Mouse (Mus musculus) heart, postnatal 0 days (tissue): ENCODE results near the gene Serpinb6b. TPM values are rescaled to one million over a fixed set of nuclear protein-coding genes. Genes with fewer than 3 reads are reported as not detected.

Experiments used
- ATAC-seq: fragments of 200-750 bp; cut with Nextera tagmentation; 2 replicates; pipeline ENCODE4 v1.8.0; 2017; ENCODE audit warnings: low read depth, moderate number of reproducible peaks, moderate library complexity; ENCODE audit not compliant: insufficient read depth
- DNase-seq: peaks from one replicate; pipeline ENCODE4 v3.0.0-alpha.2; 2016; ENCODE audit warnings: low spot score
- H3K27ac ChIP-seq: fragments of 300-500 bp; sonication (generic); 2 replicates; pipeline ENCODE4 v1.5.1; 2014; ENCODE audit warnings: low read depth, mild to moderate bottlenecking
- H3K27me3 ChIP-seq: fragments of 300-500 bp; sonication (generic); 2 replicates; pipeline ENCODE4 v1.6.1; 2014; ENCODE audit warnings: low read length, mixed read lengths; ENCODE audit not compliant: control insufficient read depth, insufficient read depth
- H3K36me3 ChIP-seq: fragments of 300-500 bp; sonication (generic); replicated peaks from 2 replicates; pipeline ENCODE4 v1.6.1; 2014; ENCODE audit warnings: low read length, mixed read lengths; ENCODE audit not compliant: control insufficient read depth, insufficient read depth
- H3K4me1 ChIP-seq: fragments of 300-500 bp; sonication (generic); 2 replicates; pipeline ENCODE4 v1.6.1; 2014; ENCODE audit warnings: antibody characterized with exemption; ENCODE audit not compliant: control insufficient read depth, insufficient read depth
- H3K4me2 ChIP-seq: fragments of 300-500 bp; sonication (generic); 2 replicates; pipeline ENCODE4 v1.6.1; 2014; ENCODE audit warnings: low read depth, mild to moderate bottlenecking, low read length, moderate library complexity
- H3K4me3 ChIP-seq: fragments of 300-500 bp; sonication (generic); 2 replicates; pipeline ENCODE4 v1.5.1; 2014; ENCODE audit warnings: low read depth, low read length
- H3K9ac ChIP-seq: fragments of 300-500 bp; sonication (generic); replicated peaks from 2 replicates; pipeline ENCODE4 v1.6.1; 2014; ENCODE audit warnings: low read depth, low read length, mixed read lengths
- H3K9me3 ChIP-seq: fragments of 300-500 bp; sonication (generic); replicated peaks from 2 replicates; pipeline ENCODE4 v1.6.1; 2016; ENCODE audit warnings: low read length; ENCODE audit not compliant: control insufficient read depth
- CTCF ChIP-seq: IDR thresholded peaks from 2 replicates; pipeline ENCODE4 v1.5.1; 2016; ENCODE audit warnings: antibody characterized with exemption, control low read depth, low read depth
- EP300 ChIP-seq: IDR thresholded peaks from 2 replicates; pipeline ENCODE4 v1.6.1; 2016; ENCODE audit warnings: antibody characterized with exemption, low read depth
- WGBS: fragments of 180-500 bp; shearing (Covaris S2); extraction: QIAGEN DNeasy Blood & Tissue Kit; methylation state at CpG from one replicate; pipeline ENCODE4 v1.1.7; 2014; 5-methylcytosine and 5-hydroxymethylcytosine counted together
- polyA plus RNA-seq: library from polyadenylated mRNA; unstranded; fragments of >200 nt; fragmentation: Nextera tagmentation; extraction: Ambion mirVana; gene quantifications from 2 replicates; pipeline ENCODE4 v1.2.1, GENCODE M21; 2015
- total RNA-seq: library from RNA; depleted of rRNA; stranded (reverse); fragments of >200 nt; gene quantifications from 2 replicates; pipeline ENCODE4 v1.2.3, GENCODE M21; 2014; ENCODE audit warnings: low replicate concordance

The Serpinb6b gene
- total and polyA plus RNA-seq, 2 experiments from 2014 or later: 23.4 to 66.6 TPM

- peaks cover 20% of the 10 kb centered on the region for H3K4me1 ChIP-seq
- H3K27ac ChIP-seq: no peak overlapping the region
- ATAC-seq (no peak), DNase-seq (no peak)
- no peak overlapping the region for H3K9ac ChIP-seq
- no peaks in the 10 kb centered on the region for H3K9me3 ChIP-seq
- H3K27me3 ChIP-seq: no peaks in the 10 kb centered on the region
- no peak overlapping the region for H3K4me2 ChIP-seq
- H3K4me3 ChIP-seq: no peak overlapping the region
- 69% methylated on average over 5 of the region's 5 CpGs for WGBS
- no peak for TF ChIP-seq CTCF
- no peak for TF ChIP-seq EP300
- peaks cover 6% of the 10 kb centered on the region; the same call in 1 of the 2 replicates for H3K36me3 ChIP-seq
Measured at GRCm38 (mm10) chr13:32968353-32968984, 3.5 kb downstream of the Serpinb6b start.

GRCm38 (mm10) chr13:32968996-32969640 is 4.1 kb downstream of the Serpinb6b start:
- 70% methylated on average over 4 of the region's 4 CpGs for WGBS
- H3K27ac ChIP-seq: no peak overlapping the region
- no peak overlapping the region for H3K4me2 ChIP-seq

GRCm38 (mm10) chr13:32969641-32970040 is 4.6 kb downstream of the Serpinb6b start:
- Histone ChIP-seq H3K27ac (no peak overlapping the region), H3K9ac (no peak overlapping the region), H3K36me3 (peaks cover 8% of the 10 kb centered on the region; the same call in 1 of the 2 replicates), H3K9me3 (no peaks in the 10 kb centered on the region), H3K4me2 (no peak overlapping the region), H3K4me3 (no peak overlapping the region), H3K27me3 (no peaks in the 10 kb centered on the region), H3K4me1 (peaks cover 11% of the 10 kb centered on the region)
- ATAC-seq (no peak), DNase-seq (no peak)
- 77% methylated on average over 1 of the region's 1 CpGs for WGBS
- no peak for TF ChIP-seq EP300
- TF ChIP-seq CTCF: no peak

More at GRCm38 (mm10) chr13:32968996-32969640, 4.1 kb downstream of the Serpinb6b start:
- ATAC-seq (no peak), DNase-seq (no peak)
- Histone ChIP-seq H3K9ac (no peak overlapping the region), H3K9me3 (no peaks in the 10 kb centered on the region), H3K36me3 (peaks cover 8% of the 10 kb centered on the region; the same call in 1 of the 2 replicates), H3K27me3 (no peaks in the 10 kb centered on the region), H3K4me3 (no peak overlapping the region), H3K4me1 (peaks cover 16% of the 10 kb centered on the region)
- TF ChIP-seq EP300: no peak
- no peak for TF ChIP-seq CTCF

- ATAC-seq: no peak
- DNase-seq: no peak
- Histone ChIP-seq H3K4me1 (peaks cover 3% of the 10 kb centered on the region), H3K4me3 (no peak overlapping the region), H3K27ac (no peak overlapping the region), H3K36me3 (peaks cover 15% of the 10 kb centered on the region), H3K4me2 (no peak overlapping the region), H3K27me3 (no peaks in the 10 kb centered on the region), H3K9ac (no peak overlapping the region), H3K9me3 (no peaks in the 10 kb centered on the region)
- WGBS: 92% methylated on average over 3 of the region's 3 CpGs
- no peak for TF ChIP-seq EP300
- no peak for TF ChIP-seq CTCF
Measured at GRCm38 (mm10) chr13:32970776-32971175, 5.8 kb downstream of the Serpinb6b start.

- H3K27ac ChIP-seq: no peak overlapping the region
- H3K36me3 ChIP-seq: peaks cover 23% of the 10 kb centered on the region
- H3K4me1 ChIP-seq: peaks cover 5% of the 10 kb centered on the region; the same call in 1 of the 2 replicates
- no peak for TF ChIP-seq CTCF
- no peak for TF ChIP-seq EP300
- no peak overlapping the region for H3K4me2 ChIP-seq
- WGBS: 91% methylated on average over 2 of the region's 2 CpGs
- H3K9me3 ChIP-seq: no peaks in the 10 kb centered on the region
- DNase-seq (no peak), ATAC-seq (no peak)
- no peak overlapping the region for H3K9ac ChIP-seq
- H3K4me3 ChIP-seq: no peak overlapping the region
- H3K27me3 ChIP-seq: no peaks in the 10 kb centered on the region
Measured at GRCm38 (mm10) chr13:32974268-32974667, 9.3 kb downstream of the Serpinb6b start.
